In the genomic region with DNA sequence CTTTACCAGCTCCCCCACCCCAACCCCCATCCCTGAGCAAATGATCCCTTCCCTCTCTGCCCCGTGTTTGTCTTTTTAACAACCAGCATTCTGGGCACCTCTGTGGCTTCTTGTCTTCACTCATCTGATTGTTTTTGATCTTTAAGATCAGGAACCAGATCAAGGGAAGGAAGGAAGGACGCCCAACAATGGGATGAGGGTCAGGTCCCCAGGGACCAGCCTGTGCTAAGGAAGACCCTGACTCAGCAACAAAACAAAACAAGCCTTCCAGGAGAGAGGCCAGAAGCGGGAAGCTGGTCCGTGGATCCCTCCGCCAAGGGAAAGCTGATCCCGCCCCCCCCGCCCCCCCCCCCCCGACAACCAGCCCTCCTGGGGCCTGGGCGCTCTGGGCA, we compare ENCODE assay signal across 9 mouse cellular contexts. TPM values are rescaled to one million over a fixed set of nuclear protein-coding genes. Genes with fewer than 3 reads are reported as not detected.
DNase-seq lines count a peak whose midpoint lies in the region; ATAC-seq lines count a peak whose summit lies in the region.
"Had no signal": no experiment of that assay in that cellular context is flagged by ENCODE, and none has a peak within 500 bp of the region (broad histone marks: within the 10 kb centered on the region; RNA-seq: fewer than 3 reads in every experiment).

No protein-coding gene starts in this region.

- intact Hi-C loops in heart, postnatal 14 days (cut with DNase I), result loop anchor here (10.0 kb wide), 1 partner anchor 125 kb away; no protein-coding TSS in a partner anchor

- peak overlapping the region; percentile 62; the same call in 1 of the 2 replicates for H3K9ac ChIP-seq in heart, embryonic 14.5 days (ENCODE audit: low read length)
- 0 out of 2 replicates have a peak overlapping the region, but pooled peaks have one; percentile 16 for H3K9ac ChIP-seq in hindbrain, embryonic 14.5 days

- peaks cover 3 to 12% of the 10 kb centered on the region in 2 experiments for H3K4me1 ChIP-seq in heart, embryonic 14.5 days (ENCODE audit: control insufficient read depth in 2 of 2, insufficient read depth in 2 of 2, low read length in 2 of 2)
- H3K4me1 ChIP-seq in brown adipose tissue, adult 24 weeks (ENCODE audit: control insufficient read depth, insufficient read depth, insufficient read length, low read length), result peaks cover 6% of the 10 kb centered on the region
- H3K4me1 ChIP-seq in hindbrain, embryonic 14.5 days (replicated peaks; ENCODE audit: control insufficient read depth, insufficient read depth, low read length), result 0 out of 2 replicates have a peak, but pooled peaks cover 5% of the 10 kb centered on the region
- H3K4me1 ChIP-seq in midbrain, embryonic 10.5 days, result peaks cover 33% of the 10 kb centered on the region

- H3K9me3 ChIP-seq in heart, embryonic 14.5 days (ENCODE audit: control insufficient read depth, low read length), result no peaks in the 10 kb centered on the region
- H3K9me3 ChIP-seq in hindbrain, embryonic 14.5 days (ENCODE audit: control insufficient read depth, low read length), result no peaks in the 10 kb centered on the region
- H3K9me3 ChIP-seq in midbrain, embryonic 10.5 days (replicated peaks), result no peaks in the 10 kb centered on the region

- H3K4me2 ChIP-seq in heart, embryonic 14.5 days (ENCODE audit: low read length), result peak overlapping the region; percentile 69
- H3K4me2 ChIP-seq in hindbrain, embryonic 14.5 days (replicated peaks), result peak overlapping the region; percentile 45

- 7% methylated on average over 7 of the region's 9 CpGs for WGBS in heart, embryonic 14.5 days
- 12% methylated on average over 4 of the region's 9 CpGs for WGBS in hindbrain, embryonic 14.5 days
- 3% methylated on average over 8 of the region's 9 CpGs for WGBS in midbrain, embryonic 10.5 days

- H3K27ac ChIP-seq in heart, embryonic 14.5 days (replicated peaks in 1 of 2; ENCODE audit: control insufficient read depth in 1 of 2, insufficient read depth in 1 of 2, low read depth in 2 of 2, low read length in 2 of 2), result peak overlapping the region in 1 of 2 experiments; percentile 78; a peak in 1 of 4 replicates
- peak overlapping the region; percentile 32; the same call in 1 of the 2 replicates for H3K27ac ChIP-seq in brown adipose tissue, adult 24 weeks (replicated peaks; ENCODE audit: low read depth, low read length)
- H3K27ac ChIP-seq in hindbrain, embryonic 14.5 days, result peak overlapping the region; percentile 52
- H3K27ac ChIP-seq in midbrain, embryonic 10.5 days (replicated peaks), result peak overlapping the region; percentile 87

- no peaks in the 10 kb centered on the region for H3K27me3 ChIP-seq in heart, embryonic 14.5 days (ENCODE audit: control insufficient read depth, insufficient read depth, low read length)
- H3K27me3 ChIP-seq in hindbrain, embryonic 14.5 days (ENCODE audit: control insufficient read depth, insufficient read depth, low read length), result no peaks in the 10 kb centered on the region
- no peaks in the 10 kb centered on the region for H3K27me3 ChIP-seq in midbrain, embryonic 10.5 days (ENCODE audit: low read depth, poor library complexity, severe bottlenecking)

- H3K4me3 ChIP-seq in heart, embryonic 14.5 days (ENCODE audit: control insufficient read depth in 1 of 2, insufficient read depth in 1 of 2, low read depth in 1 of 2, low read length in 2 of 2), result peak overlapping the region; percentile 25 to 38; a peak in 3 of 4 replicates
- H3K4me3 ChIP-seq in brown adipose tissue, adult 24 weeks (ENCODE audit: insufficient read depth, low read depth, low read length), result no peak overlapping the region
- H3K4me3 ChIP-seq in hindbrain, embryonic 14.5 days (replicated peaks; ENCODE audit: low read length), result peak overlapping the region; percentile 16; the same call in 1 of the 2 replicates
- H3K4me3 ChIP-seq in midbrain, embryonic 10.5 days, result peak overlapping the region; percentile 53

- no peak for DNase-seq in heart, postnatal 14 days
- DNase-seq in hindbrain, embryonic 14.5 days (ENCODE audit: low spot score), result no peak
- DNase-seq in midbrain, embryonic 10.5 days (ENCODE audit: low spot score), result no peak
- DNase-seq in c-Kit-positive CD71-positive TER-119-positive erythroid progenitor cells, embryonic 14.5 days (ENCODE audit: low spot score), result no peak
- DNase-seq in layer of hippocampus, adult 9-10 months (ENCODE audit: low spot score), result no peak
- DNase-seq in testis, postnatal 14 days (ENCODE audit: low spot score), result no peak

- no peak for ATAC-seq in heart, embryonic 14.5 days (ENCODE audit: insufficient number of reproducible peaks, insufficient read depth, low FRiP score, low read depth)
- ATAC-seq in hindbrain, embryonic 14.5 days (ENCODE audit: low FRiP score), result no peak

- peaks cover 5% of the 10 kb centered on the region; the same call in 1 of the 2 replicates for H3K36me3 ChIP-seq in heart, embryonic 14.5 days (ENCODE audit: control insufficient read depth, insufficient read depth, low read length)
- H3K36me3 ChIP-seq in hindbrain, embryonic 14.5 days (replicated peaks; ENCODE audit: control insufficient read depth, insufficient read depth), result no peaks in the 10 kb centered on the region
- peaks cover 32% of the 10 kb centered on the region for H3K36me3 ChIP-seq in midbrain, embryonic 10.5 days

RNA-seq across cellular contexts. Expression of a gene that starts 41.6 kb away (rescaled TPM):
- polyA plus RNA-seq in heart, embryonic 14.5 days (2014; fragmentation: Nextera tagmentation; extraction: Ambion mirVana), result 10.3 TPM in 2 replicates
- 10 to 100 TPM; 33.9 to 35.3 TPM for total RNA-seq in heart, postnatal 14 days (2021)
- 3.5 and 5.5 TPM in 2 replicates for polyA plus RNA-seq in brown adipose tissue, adult 24 weeks (2012; ENCODE audit: insufficient read depth, insufficient read length, missing spikeins)
- 2.5 and 2.6 TPM in 2 replicates for polyA plus RNA-seq in hindbrain, embryonic 14.5 days (2014; fragmentation: Nextera tagmentation; extraction: Ambion mirVana)
- 2.7 and 2.9 TPM in 2 replicates for polyA plus RNA-seq in midbrain, embryonic 10.5 days (2016; fragmentation: Nextera tagmentation; extraction: Ambion mirVana)

RNA-seq across cellular contexts. Expression of a gene that starts 47.3 kb away (rescaled TPM):
- not detected in 2 replicates for polyA plus RNA-seq in heart, embryonic 14.5 days (2014; fragmentation: Nextera tagmentation; extraction: Ambion mirVana)
- total RNA-seq in heart, postnatal 14 days (2021), result not detected
- polyA plus RNA-seq in brown adipose tissue, adult 24 weeks (2012; ENCODE audit: insufficient read depth, insufficient read length, missing spikeins), result not detected in 2 replicates
- polyA plus RNA-seq in hindbrain, embryonic 14.5 days (2014; fragmentation: Nextera tagmentation; extraction: Ambion mirVana), result not detected in 2 replicates
- 0.10 TPM in 1 of 2 replicates, not detected in the other for polyA plus RNA-seq in midbrain, embryonic 10.5 days (2016; fragmentation: Nextera tagmentation; extraction: Ambion mirVana)
- total RNA-seq: hematopoietic stem cell, adult 5-6 weeks had no signal
